26 mouse cellular contexts compared by ENCODE assay signal in genomic region chr17:37869676-37870205, GRCm38 (mm10). TPM values are rescaled to one million over a fixed set of nuclear protein-coding genes. Genes with fewer than 3 reads are reported as not detected.
DNase-seq lines count a peak whose midpoint lies in the region; ATAC-seq and TF ChIP-seq lines count a peak whose summit lies in the region.
"Had no signal": no experiment of that assay in that cellular context is flagged by ENCODE, and none has a peak within 500 bp of the region (broad histone marks: within the 10 kb centered on the region; RNA-seq: fewer than 3 reads in every experiment).

No protein-coding gene starts in this region.

- no peak overlapping the region for H3K9ac ChIP-seq in heart, embryonic 11.5 days (ENCODE audit: low read depth, low read length)
- H3K9ac ChIP-seq in kidney, postnatal 0 days (ENCODE audit: low read depth, low read length), result no peak overlapping the region
- H3K9ac ChIP-seq in embryonic facial prominence, embryonic 11.5 days (replicated peaks; ENCODE audit: low read length), result no peak overlapping the region
- H3K9ac ChIP-seq: embryonic facial prominence, embryonic 12.5 days; neural tube, embryonic 13.5 days had no signal

- no peaks in the 10 kb centered on the region for H3K9me3 ChIP-seq in heart, embryonic 11.5 days (replicated peaks; ENCODE audit: control insufficient read depth, low read length)
- no peaks in the 10 kb centered on the region for H3K9me3 ChIP-seq in kidney, postnatal 0 days (replicated peaks; ENCODE audit: low read length)
- H3K9me3 ChIP-seq in embryonic facial prominence, embryonic 11.5 days (replicated peaks; ENCODE audit: control insufficient read depth, low read length), result no peaks in the 10 kb centered on the region
- H3K9me3 ChIP-seq: embryonic facial prominence, embryonic 12.5 days; megakaryocyte, embryonic 14.5 days; neural tube, embryonic 13.5 days had no signal

- WGBS in heart, embryonic 11.5 days (ENCODE audit: insufficient replicate concordance), result 29% methylated on average over 8 of the region's 8 CpGs
- WGBS in kidney, postnatal 0 days, result 17% methylated on average over 8 of the region's 8 CpGs
- 20% methylated on average over 8 of the region's 8 CpGs for WGBS in kidney, adult 2 months
- 21% methylated on average over 8 of the region's 8 CpGs for WGBS in embryonic facial prominence, embryonic 11.5 days

- H3K27ac ChIP-seq in heart, embryonic 11.5 days (ENCODE audit: low read depth, low read length), result no peak overlapping the region
- no peak overlapping the region for H3K27ac ChIP-seq in kidney, postnatal 0 days
- H3K27ac ChIP-seq in kidney, adult 2 months (ENCODE audit: insufficient read depth, low read depth, low read length), result no peak overlapping the region
- no peak overlapping the region for H3K27ac ChIP-seq in embryonic facial prominence, embryonic 11.5 days (replicated peaks; ENCODE audit: low read depth, low read length)
- H3K27ac ChIP-seq: embryonic facial prominence, embryonic 12.5 days; gastrocnemius, adult 2 months; neural tube, embryonic 13.5 days had no signal

- TF ChIP-seq CTCF in kidney, postnatal 0 days (IDR thresholded peaks at IDR 0.05; ENCODE audit: low read depth), result no peak
- TF ChIP-seq CTCF in kidney, adult 2 months (conservative IDR thresholded peaks at IDR 0.05; ENCODE audit: insufficient read depth, insufficient read length, low read depth, low read length), result no peak

- TF ChIP-seq POLR2A in kidney, adult 2 months (IDR thresholded peaks at IDR 0.05; ENCODE audit: low read depth, low read length), result no peak

- no peak overlapping the region for H3K4me3 ChIP-seq in heart, embryonic 11.5 days (ENCODE audit: low read depth, low read length)
- H3K4me3 ChIP-seq in kidney, postnatal 0 days (replicated peaks; ENCODE audit: low read depth, low read length), result no peak overlapping the region
- no peak overlapping the region for H3K4me3 ChIP-seq in kidney, adult 2 months (ENCODE audit: insufficient read depth, low read depth, low read length)
- no peak overlapping the region for H3K4me3 ChIP-seq in embryonic facial prominence, embryonic 11.5 days (ENCODE audit: low read depth, low read length)
- H3K4me3 ChIP-seq: embryonic facial prominence, embryonic 12.5 days; gastrocnemius, adult 2 months; megakaryocyte, embryonic 14.5 days; neural tube, embryonic 13.5 days had no signal

- H3K36me3 ChIP-seq in heart, embryonic 11.5 days (ENCODE audit: control insufficient read depth, insufficient read depth, low read length), result no peaks in the 10 kb centered on the region
- no peaks in the 10 kb centered on the region for H3K36me3 ChIP-seq in kidney, postnatal 0 days (ENCODE audit: insufficient read depth, low read length)
- no peaks in the 10 kb centered on the region for H3K36me3 ChIP-seq in kidney, adult 2 months (ENCODE audit: control insufficient read depth, insufficient read depth, low read length)
- H3K36me3 ChIP-seq in embryonic facial prominence, embryonic 11.5 days (replicated peaks; ENCODE audit: control insufficient read depth, insufficient read depth, low read depth, low read length), result no peaks in the 10 kb centered on the region
- H3K36me3 ChIP-seq: embryonic facial prominence, embryonic 12.5 days; neural tube, embryonic 13.5 days had no signal

- no peaks in the 10 kb centered on the region for H3K27me3 ChIP-seq in heart, embryonic 11.5 days (ENCODE audit: control insufficient read depth, insufficient read depth, low read length)
- no peaks in the 10 kb centered on the region for H3K27me3 ChIP-seq in kidney, postnatal 0 days (ENCODE audit: insufficient read depth, low read length)
- H3K27me3 ChIP-seq in kidney, adult 2 months (replicated peaks; ENCODE audit: control insufficient read depth, insufficient read depth, low read length), result no peaks in the 10 kb centered on the region
- no peaks in the 10 kb centered on the region for H3K27me3 ChIP-seq in embryonic facial prominence, embryonic 11.5 days (ENCODE audit: control insufficient read depth, insufficient read depth, low read length)
- H3K27me3 ChIP-seq: CH12.LX; embryonic facial prominence, embryonic 12.5 days; megakaryocyte, embryonic 14.5 days; neural tube, embryonic 13.5 days had no signal

- no peak for DNase-seq in heart, postnatal 14 days
- DNase-seq in kidney, postnatal 0 days (ENCODE audit: low spot score), result peak; percentile 5
- no peak for DNase-seq in kidney, adult 2 months
- DNase-seq in ZHBTc4 (ENCODE audit: low read depth, low spot score), result peak; percentile 75
- peak; percentile 7 for DNase-seq in embryonic facial prominence, embryonic 11.5 days (ENCODE audit: low spot score)
- DNase-seq in kidney, postnatal 10 days, result no peak
- no peak for DNase-seq in Muller cell, postnatal 12 days (ENCODE audit: inconsistent ontology term)
- DNase-seq: adrenal gland, adult 8-10 months; cerebellum, adult 11-12 months; cerebellum, postnatal 14 days; gastrocnemius, adult 2 months; lung, adult 18-20 months; lung, postnatal 14 days had no signal

- intact Hi-C loops in heart, postnatal 14 days (cut with DNase I), result no loop called here

- no peak for ATAC-seq in heart, embryonic 11.5 days (replicated peaks; ENCODE audit: insufficient number of reproducible peaks, low FRiP score, low TSS enrichment)
- no peak for ATAC-seq in kidney, postnatal 0 days (replicated peaks; ENCODE audit: low FRiP score, low read depth)
- no peak for ATAC-seq in embryonic facial prominence, embryonic 11.5 days (replicated peaks; ENCODE audit: insufficient number of reproducible peaks, low FRiP score, low TSS enrichment, low read depth)

- peak overlapping the region; percentile 11 for H3K4me2 ChIP-seq in heart, embryonic 11.5 days
- no peak overlapping the region for H3K4me2 ChIP-seq in kidney, postnatal 0 days (ENCODE audit: low read length)
- H3K4me2 ChIP-seq in embryonic facial prominence, embryonic 11.5 days (ENCODE audit: low read depth, low read length), result no peak overlapping the region
- H3K4me2 ChIP-seq: embryonic facial prominence, embryonic 12.5 days; liver, embryonic 11.5 days; neural tube, embryonic 13.5 days had no signal

- no peaks in the 10 kb centered on the region for H3K4me1 ChIP-seq in heart, embryonic 11.5 days (ENCODE audit: control insufficient read depth, insufficient read depth, low read length)
- no peaks in the 10 kb centered on the region for H3K4me1 ChIP-seq in kidney, postnatal 0 days (replicated peaks; ENCODE audit: insufficient read depth, low read length)
- no peaks in the 10 kb centered on the region for H3K4me1 ChIP-seq in kidney, adult 2 months (ENCODE audit: control insufficient read depth, insufficient read depth, low read length)
- no peaks in the 10 kb centered on the region for H3K4me1 ChIP-seq in embryonic facial prominence, embryonic 11.5 days (ENCODE audit: control insufficient read depth, insufficient read depth, low read length)
- H3K4me1 ChIP-seq: embryonic facial prominence, embryonic 12.5 days; megakaryocyte, embryonic 14.5 days had no signal

RNA-seq across cellular contexts. Expression of gene Olfr126, which starts 22.5 kb away (rescaled TPM):
- not detected in 2 replicates for polyA plus RNA-seq in heart, embryonic 11.5 days (2014; fragmentation: Nextera tagmentation; extraction: Ambion mirVana)
- not detected for total RNA-seq in heart, postnatal 14 days (2021)
- polyA plus RNA-seq in kidney, postnatal 0 days (2015; fragmentation: Nextera tagmentation; extraction: Ambion mirVana), result not detected in 2 replicates
- not detected in 2 replicates for polyA plus RNA-seq in kidney, adult 2 months (2012; rRNA removed)
- polyA plus RNA-seq in embryonic facial prominence, embryonic 11.5 days (2014; fragmentation: Nextera tagmentation; extraction: Ambion mirVana), result not detected in 2 replicates
- total RNA-seq: adrenal gland, adult 8-10 months; CH12.LX; gastrocnemius, adult 2 months; granulocyte monocyte progenitor cell, adult 5-6 weeks; hematopoietic stem cell, adult 5-6 weeks; layer of hippocampus, postnatal 14 days; midbrain, postnatal 0 days had no signal
- polyA plus RNA-seq: embryonic facial prominence, embryonic 12.5 days; kidney, embryonic 14.5 days; limb, embryonic 11.5 days; liver, embryonic 11.5 days; midbrain, postnatal 0 days; neural tube, embryonic 13.5 days; small intestine, adult 2 months had no signal

RNA-seq across cellular contexts. Expression of gene Olfr127, which starts 30.5 kb away (rescaled TPM):
- not detected in 2 replicates for polyA plus RNA-seq in heart, embryonic 11.5 days (2014; fragmentation: Nextera tagmentation; extraction: Ambion mirVana)
- total RNA-seq in heart, postnatal 14 days (2021), result not detected
- not detected in 2 replicates for polyA plus RNA-seq in kidney, postnatal 0 days (2015; fragmentation: Nextera tagmentation; extraction: Ambion mirVana)
- polyA plus RNA-seq in kidney, adult 2 months (2012; rRNA removed), result not detected in 2 replicates
- not detected in 2 replicates for polyA plus RNA-seq in embryonic facial prominence, embryonic 11.5 days (2014; fragmentation: Nextera tagmentation; extraction: Ambion mirVana)
- total RNA-seq: adrenal gland, adult 8-10 months; CH12.LX; gastrocnemius, adult 2 months; granulocyte monocyte progenitor cell, adult 5-6 weeks; hematopoietic stem cell, adult 5-6 weeks; layer of hippocampus, postnatal 14 days; midbrain, postnatal 0 days had no signal
- polyA plus RNA-seq: embryonic facial prominence, embryonic 12.5 days; kidney, embryonic 14.5 days; limb, embryonic 11.5 days; liver, embryonic 11.5 days; midbrain, postnatal 0 days; neural tube, embryonic 13.5 days; small intestine, adult 2 months had no signal

RNA-seq across cellular contexts. Expression of gene Olfr125, which starts 37.0 kb away (rescaled TPM):
- not detected in 2 replicates for polyA plus RNA-seq in heart, embryonic 11.5 days (2014; fragmentation: Nextera tagmentation; extraction: Ambion mirVana)
- total RNA-seq in heart, postnatal 14 days (2021), result not detected
- not detected in 2 replicates for polyA plus RNA-seq in kidney, postnatal 0 days (2015; fragmentation: Nextera tagmentation; extraction: Ambion mirVana)
- not detected in 2 replicates for polyA plus RNA-seq in kidney, adult 2 months (2012; rRNA removed)
- not detected in 2 replicates for polyA plus RNA-seq in embryonic facial prominence, embryonic 11.5 days (2014; fragmentation: Nextera tagmentation; extraction: Ambion mirVana)
- total RNA-seq: adrenal gland, adult 8-10 months; CH12.LX; gastrocnemius, adult 2 months; granulocyte monocyte progenitor cell, adult 5-6 weeks; hematopoietic stem cell, adult 5-6 weeks; layer of hippocampus, postnatal 14 days; midbrain, postnatal 0 days had no signal
- polyA plus RNA-seq: embryonic facial prominence, embryonic 12.5 days; kidney, embryonic 14.5 days; limb, embryonic 11.5 days; liver, embryonic 11.5 days; midbrain, postnatal 0 days; neural tube, embryonic 13.5 days; small intestine, adult 2 months had no signal

RNA-seq across cellular contexts. Expression of gene Olfr128, which starts 50.6 kb away (rescaled TPM):
- polyA plus RNA-seq in heart, embryonic 11.5 days (2014; fragmentation: Nextera tagmentation; extraction: Ambion mirVana), result not detected in 2 replicates
- not detected for total RNA-seq in heart, postnatal 14 days (2021)
- not detected in 2 replicates for polyA plus RNA-seq in kidney, postnatal 0 days (2015; fragmentation: Nextera tagmentation; extraction: Ambion mirVana)
- polyA plus RNA-seq in kidney, adult 2 months (2012; rRNA removed), result not detected in 2 replicates
- not detected in 2 replicates for polyA plus RNA-seq in embryonic facial prominence, embryonic 11.5 days (2014; fragmentation: Nextera tagmentation; extraction: Ambion mirVana)
- total RNA-seq: adrenal gland, adult 8-10 months; CH12.LX; gastrocnemius, adult 2 months; granulocyte monocyte progenitor cell, adult 5-6 weeks; hematopoietic stem cell, adult 5-6 weeks; layer of hippocampus, postnatal 14 days; midbrain, postnatal 0 days had no signal
- polyA plus RNA-seq: embryonic facial prominence, embryonic 12.5 days; kidney, embryonic 14.5 days; limb, embryonic 11.5 days; liver, embryonic 11.5 days; midbrain, postnatal 0 days; neural tube, embryonic 13.5 days; small intestine, adult 2 months had no signal

Comparison
In these comparisons a context has a peak if more than half of its experiments do, and no peak if none do; other contexts are left out.
1. DNase-seq: peak in kidney, postnatal 0 days (single experiment), ZHBTc4 (single experiment) and embryonic facial prominence, embryonic 11.5 days (single experiment); none in heart, postnatal 14 days (0 of 2), kidney, adult 2 months (single experiment), kidney, postnatal 10 days (single experiment) and Muller cell, postnatal 12 days (single experiment).